Mouse (Mus musculus) hindbrain, embryonic 10.5 days (tissue): ENCODE results near the gene Prkar1a. TPM values are rescaled to one million over a fixed set of nuclear protein-coding genes. Genes with fewer than 3 reads are reported as not detected.
"Not testable (repeated sequence)": the region's sequence is repeated elsewhere in the genome, so short reads cannot be mapped to it uniquely, and the experiment has no call there.

Experiments used
- DNase-seq: peaks from one replicate; pipeline ENCODE4 v3.0.0-alpha.2; 2017; ENCODE audit warnings: low spot score
- H3K27ac ChIP-seq: fragments of 300-500 bp; sonication (generic); 2 replicates; pipeline ENCODE4 v1.5.1; 2016; ENCODE audit warnings: mild to moderate bottlenecking, moderate library complexity
- H3K27me3 ChIP-seq: fragments of 300-500 bp; sonication (generic); 2 replicates; pipeline ENCODE4 v1.6.1; 2016; ENCODE audit warnings: mild to moderate bottlenecking; ENCODE audit not compliant: poor library complexity, insufficient read depth, severe bottlenecking
- H3K36me3 ChIP-seq: fragments of 300-500 bp; sonication (generic); 2 replicates; pipeline ENCODE4 v1.6.1; 2016; ENCODE audit warnings: mild to moderate bottlenecking, moderate library complexity
- H3K4me1 ChIP-seq: fragments of 300-500 bp; sonication (generic); replicated peaks from 2 replicates; pipeline ENCODE4 v1.6.1; 2016; ENCODE audit warnings: mild to moderate bottlenecking
- H3K4me3 ChIP-seq: fragments of 300-500 bp; sonication (generic); 2 replicates; pipeline ENCODE4 v1.5.1; 2016; ENCODE audit warnings: mild to moderate bottlenecking, moderate library complexity
- H3K9me3 ChIP-seq: fragments of 300-500 bp; sonication (generic); 2 replicates; pipeline ENCODE4 v1.6.1; 2016; ENCODE audit warnings: mild to moderate bottlenecking, moderate library complexity
- WGBS: fragments of 180-500 bp; shearing (Covaris S2); methylation state at CpG from one replicate; pipeline ENCODE4 v1.1.7; 2016; 5-methylcytosine and 5-hydroxymethylcytosine counted together
- polyA plus RNA-seq: library from polyadenylated mRNA; unstranded; fragments of >200 nt; fragmentation: Nextera tagmentation; extraction: Ambion mirVana; gene quantifications from 2 replicates; pipeline ENCODE4 v1.2.1, GENCODE M21; 2016

Gene Prkar1a
- polyA plus RNA-seq, 1 experiment from 2014 or later: 331 TPM

DNA sequence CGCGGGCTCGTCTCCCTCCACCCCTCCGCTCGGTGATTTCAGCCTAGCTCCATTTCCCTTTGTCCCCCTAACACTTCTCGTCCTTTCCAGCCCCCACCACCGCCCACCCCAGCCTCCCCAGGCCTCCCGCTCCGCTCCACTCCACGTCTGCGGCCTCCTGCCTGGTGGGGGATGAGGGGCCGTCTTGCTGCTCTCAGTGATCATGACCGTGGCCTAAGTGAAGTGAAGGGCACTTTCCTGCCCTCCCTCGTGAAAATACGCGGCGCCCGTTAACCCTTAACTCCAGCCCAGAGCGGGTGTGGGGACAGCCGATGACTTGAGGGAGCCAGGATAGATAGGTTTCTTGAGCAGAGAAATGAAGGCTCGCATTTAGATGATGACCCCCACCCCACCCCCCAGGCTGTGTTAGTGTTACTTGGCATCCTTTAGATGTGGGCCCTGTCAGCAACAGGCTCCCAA, 2.4 kb downstream of the Prkar1a start:
- DNase-seq: peak; percentile 50
- WGBS: under 1% methylated on average over 21 of the region's 21 CpGs

DNA sequence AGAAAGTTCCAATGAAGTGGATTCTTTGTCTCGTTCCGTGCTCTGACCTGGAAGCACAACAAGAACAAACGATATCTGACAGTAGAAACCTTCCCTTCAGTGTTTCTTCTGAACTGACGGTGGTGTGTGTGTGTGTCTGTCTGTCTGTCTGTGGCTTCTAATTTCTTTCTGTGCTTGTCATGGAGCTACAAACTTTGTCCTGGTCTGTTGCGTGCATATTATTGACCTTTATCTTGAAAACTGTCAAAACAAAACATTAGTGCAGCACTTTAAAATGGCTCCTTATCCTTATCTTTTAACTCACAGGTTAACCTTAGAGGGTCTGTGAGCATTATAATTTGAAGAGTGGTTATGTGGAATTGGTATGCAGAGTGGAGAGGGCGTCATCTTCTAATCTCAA, 3.3 kb downstream of the Prkar1a start:
- peaks cover 44% of the 10 kb centered on the region for H3K4me1 ChIP-seq
- no peak for DNase-seq
- peak overlapping the region; percentile 99 for H3K4me3 ChIP-seq
- H3K27me3 ChIP-seq: peaks cover 9% of the 10 kb centered on the region; the same call in 1 of the 2 replicates
- no peaks in the 10 kb centered on the region for H3K9me3 ChIP-seq
- WGBS: 79% methylated on average over 6 of the region's 6 CpGs
- H3K36me3 ChIP-seq: peaks cover 43% of the 10 kb centered on the region
- 0 out of 2 replicates have a peak overlapping the region, but pooled peaks have one; percentile 99 for H3K27ac ChIP-seq

More for the DNA sequence above, 2.4 kb downstream of the Prkar1a start:
- Histone ChIP-seq H3K36me3 (peaks cover 34% of the 10 kb centered on the region), H3K27ac (peak overlapping the region; percentile 99), H3K27me3 (peaks cover 9% of the 10 kb centered on the region; the same call in 1 of the 2 replicates), H3K9me3 (no peaks in the 10 kb centered on the region), H3K4me1 (peaks cover 44% of the 10 kb centered on the region), H3K4me3 (peak overlapping the region; percentile 99)

DNA sequence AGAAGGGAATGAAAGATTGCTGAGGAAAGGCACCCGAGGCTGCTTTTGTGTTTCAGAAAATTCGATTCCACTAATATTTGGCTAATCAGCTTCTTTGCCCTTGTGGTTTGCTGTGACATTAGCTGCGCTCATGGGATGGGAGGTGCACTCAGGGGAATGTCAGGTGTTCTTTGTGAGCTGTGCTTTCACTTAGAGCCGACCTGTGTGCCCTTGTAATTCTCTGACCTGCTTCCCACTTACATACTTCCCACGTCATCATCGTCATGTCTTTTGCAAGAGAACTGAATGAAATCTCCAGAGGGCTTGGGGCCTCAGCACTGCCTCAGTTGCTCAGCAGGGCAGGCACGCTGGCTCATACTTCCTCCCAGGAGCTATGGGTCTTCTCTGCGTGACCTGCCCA, 4.0 kb downstream of the Prkar1a start:
- WGBS: 80% methylated on average over 8 of the region's 8 CpGs
- peak overlapping the region; percentile 99; the same call in 1 of the 2 replicates for H3K4me3 ChIP-seq

DNA sequence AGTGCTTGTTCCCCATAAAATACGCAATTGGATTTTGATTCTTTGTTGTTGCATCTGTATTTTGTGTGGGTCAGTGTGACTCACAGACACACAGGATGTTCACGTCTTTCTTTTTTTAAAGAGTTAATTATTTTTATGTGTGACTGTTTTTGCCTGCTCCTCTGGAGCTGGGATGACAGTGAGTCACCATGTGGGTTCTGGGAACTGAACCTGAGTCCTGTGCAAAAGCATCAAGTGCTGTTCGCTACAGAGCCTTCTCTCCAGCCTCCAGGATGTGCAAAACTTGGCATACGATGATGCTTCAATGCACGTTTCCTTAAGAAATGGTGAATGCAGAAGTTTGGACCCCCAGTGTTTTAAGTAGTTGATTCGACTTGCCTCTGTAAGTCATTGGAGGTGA, 5.4 kb downstream of the Prkar1a start:
- H3K27ac ChIP-seq: no peak overlapping the region
- H3K36me3 ChIP-seq: peaks cover 62% of the 10 kb centered on the region
- WGBS: 92% methylated on average over 6 of the region's 6 CpGs
- no peaks in the 10 kb centered on the region for H3K27me3 ChIP-seq
- no peak overlapping the region for H3K4me3 ChIP-seq
- no peaks in the 10 kb centered on the region for H3K9me3 ChIP-seq
- H3K4me1 ChIP-seq: peaks cover 32% of the 10 kb centered on the region
- no peak for DNase-seq

More for the DNA sequence above, 4.0 kb downstream of the Prkar1a start:
- Histone ChIP-seq H3K27me3 (peaks cover 9% of the 10 kb centered on the region; the same call in 1 of the 2 replicates), H3K9me3 (no peaks in the 10 kb centered on the region), H3K27ac (0 out of 2 replicates have a peak overlapping the region, but pooled peaks have one; percentile 9), H3K36me3 (peaks cover 49% of the 10 kb centered on the region), H3K4me1 (peaks cover 44% of the 10 kb centered on the region)
- no peak for DNase-seq

DNA sequence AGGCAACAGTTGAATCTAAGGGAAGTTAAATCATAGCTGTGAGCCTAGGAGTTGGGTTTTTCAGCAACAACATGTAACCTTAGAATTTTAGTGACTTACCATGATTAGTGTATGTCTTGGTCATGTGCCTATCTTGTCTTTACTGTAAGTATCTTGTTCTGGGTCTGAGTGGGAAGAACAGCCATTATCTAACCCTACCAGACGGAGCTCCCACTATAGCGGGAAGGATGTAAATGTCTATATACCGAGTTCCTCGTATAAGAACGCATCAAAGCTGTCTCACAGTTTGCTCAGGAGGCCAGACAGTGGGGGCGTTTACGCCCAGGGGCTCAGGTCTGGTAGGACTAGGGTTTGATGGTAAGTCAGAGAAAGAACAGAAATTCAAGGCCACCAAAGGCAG, 7.0 kb downstream of the Prkar1a start:
- no peak for DNase-seq
- H3K27me3 ChIP-seq: no peaks in the 10 kb centered on the region
- H3K9me3 ChIP-seq: no peaks in the 10 kb centered on the region
- no peak overlapping the region for H3K27ac ChIP-seq
- 90% methylated on average over 7 of the region's 7 CpGs for WGBS
- no peak overlapping the region for H3K4me3 ChIP-seq
- H3K4me1 ChIP-seq: peaks cover 24% of the 10 kb centered on the region
- H3K36me3 ChIP-seq: peaks cover 78% of the 10 kb centered on the region

DNA sequence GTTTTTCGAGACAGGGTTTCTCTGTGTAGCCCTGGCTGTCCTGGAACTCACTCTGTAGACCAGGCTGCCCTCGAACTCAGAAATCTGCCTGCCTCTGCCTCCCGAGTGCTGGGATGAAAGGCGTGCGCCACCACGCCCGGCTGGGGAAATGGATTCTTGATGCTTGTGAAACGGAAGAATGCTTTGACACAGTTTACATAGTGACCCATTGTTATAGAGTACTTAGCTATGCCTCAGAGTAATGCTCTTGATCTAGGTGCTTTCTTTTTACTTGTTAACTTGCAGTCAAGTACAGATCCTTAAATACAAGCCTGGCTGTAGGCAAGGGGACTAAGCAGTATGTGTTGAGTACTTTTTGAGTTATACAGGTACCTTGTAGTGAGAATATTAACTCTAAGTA, 11.3 kb downstream of the Prkar1a start:
- H3K27me3 ChIP-seq, H3K9me3 ChIP-seq, H3K4me1 ChIP-seq, H3K4me3 ChIP-seq, DNase-seq, H3K27ac ChIP-seq: not testable (repeated sequence)
- WGBS: 89% methylated on average over 8 of the region's 8 CpGs
- peaks cover 98% of the 10 kb centered on the region for H3K36me3 ChIP-seq

DNA sequence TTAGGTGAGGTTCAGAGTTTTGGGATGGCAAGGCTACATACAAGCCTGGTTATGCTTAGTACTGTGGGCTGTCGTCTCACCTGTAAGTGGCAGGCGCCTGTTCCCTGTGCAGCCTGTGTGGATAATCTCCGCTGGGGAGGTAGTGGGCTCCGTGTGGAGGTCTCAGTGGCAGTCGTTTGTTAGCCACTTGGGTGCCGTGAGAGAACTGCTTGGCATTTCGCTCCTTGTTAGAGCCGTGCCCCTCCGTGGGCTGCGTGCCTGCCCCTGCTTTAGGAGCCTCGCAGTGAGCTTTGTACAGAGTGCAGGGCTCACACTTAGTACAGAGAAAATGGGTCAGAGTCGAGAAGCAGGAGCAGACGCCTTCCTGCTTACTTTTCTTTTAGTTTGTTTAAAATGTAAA, 15.1 kb downstream of the Prkar1a start:
- H3K4me3 ChIP-seq: no peak overlapping the region
- WGBS: 93% methylated on average over 13 of the region's 13 CpGs
- H3K27me3 ChIP-seq: no peaks in the 10 kb centered on the region
- no peaks in the 10 kb centered on the region for H3K4me1 ChIP-seq
- H3K27ac ChIP-seq: no peak overlapping the region
- peaks cover 97% of the 10 kb centered on the region for H3K36me3 ChIP-seq
- H3K9me3 ChIP-seq: no peaks in the 10 kb centered on the region
- no peak for DNase-seq

DNA sequence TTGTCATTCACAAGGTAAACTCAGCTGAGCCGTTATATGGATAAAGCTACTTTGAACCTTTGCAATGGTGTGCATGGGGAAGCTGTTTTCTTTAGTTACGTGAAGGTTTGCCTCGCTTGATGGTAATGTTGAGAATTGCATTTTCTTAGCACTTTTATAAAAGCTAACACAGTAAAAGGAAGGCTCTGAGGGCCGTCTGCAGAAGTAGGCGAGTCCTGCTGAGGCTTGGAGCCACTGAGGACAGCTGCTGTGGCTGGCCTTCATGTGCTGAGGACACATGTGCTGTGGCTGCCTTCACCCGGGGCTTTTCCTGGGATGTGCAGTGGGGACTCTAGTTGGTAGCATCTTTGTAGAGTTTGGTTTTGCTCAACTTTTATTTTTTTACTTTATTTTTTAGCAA, 16.2 kb downstream of the Prkar1a start:
- H3K9me3 ChIP-seq: no peaks in the 10 kb centered on the region
- peaks cover 97% of the 10 kb centered on the region for H3K36me3 ChIP-seq
- no peaks in the 10 kb centered on the region for H3K27me3 ChIP-seq
- 85% methylated on average over 6 of the region's 6 CpGs for WGBS
- H3K4me1 ChIP-seq: no peaks in the 10 kb centered on the region
- H3K27ac ChIP-seq: no peak overlapping the region
- no peak overlapping the region for H3K4me3 ChIP-seq
- no peak for DNase-seq

DNA sequence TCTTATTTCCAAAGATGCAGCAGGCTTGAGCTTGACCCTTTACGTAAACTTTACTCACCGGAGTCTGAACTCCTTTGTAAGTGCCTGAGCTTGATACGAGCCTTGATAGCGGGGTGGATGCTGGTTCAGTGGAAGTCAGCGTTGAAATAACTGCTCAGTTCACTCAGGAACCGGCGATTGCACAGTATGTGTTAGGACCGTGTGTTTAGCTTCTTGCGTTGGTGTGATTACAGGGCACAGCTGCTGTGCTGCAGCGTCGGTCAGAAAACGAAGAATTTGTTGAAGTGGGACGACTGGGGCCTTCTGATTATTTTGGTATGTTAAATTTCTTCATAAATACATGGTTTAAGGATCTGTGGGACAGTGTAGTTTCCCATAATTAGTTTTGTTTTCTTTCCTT, 17.2 kb downstream of the Prkar1a start:
- no peaks in the 10 kb centered on the region for H3K4me1 ChIP-seq
- WGBS: 95% methylated on average over 13 of the region's 13 CpGs
- no peak overlapping the region for H3K27ac ChIP-seq
- DNase-seq: no peak
- no peak overlapping the region for H3K4me3 ChIP-seq
- H3K27me3 ChIP-seq: no peaks in the 10 kb centered on the region
- peaks cover 92% of the 10 kb centered on the region for H3K36me3 ChIP-seq
- H3K9me3 ChIP-seq: no peaks in the 10 kb centered on the region

DNA sequence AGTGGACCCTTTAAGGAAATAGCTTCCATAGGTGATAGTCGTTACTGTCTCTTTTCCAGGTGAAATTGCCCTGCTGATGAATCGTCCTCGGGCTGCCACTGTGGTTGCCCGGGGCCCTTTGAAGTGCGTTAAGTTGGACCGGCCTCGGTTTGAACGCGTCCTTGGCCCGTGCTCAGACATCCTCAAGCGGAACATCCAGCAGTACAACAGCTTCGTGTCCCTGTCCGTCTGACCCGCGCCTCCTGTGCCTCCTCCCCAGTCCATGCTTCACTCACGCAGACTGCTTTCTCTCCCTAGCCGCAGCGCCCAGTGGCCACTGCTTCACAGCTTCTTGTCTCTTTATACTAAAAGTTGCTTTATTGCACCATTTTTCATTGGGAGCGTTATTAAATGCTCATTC, 18.2 kb downstream of the Prkar1a start:
- no peaks in the 10 kb centered on the region for H3K9me3 ChIP-seq
- DNase-seq: no peak
- H3K27me3 ChIP-seq: no peaks in the 10 kb centered on the region
- no peaks in the 10 kb centered on the region for H3K4me1 ChIP-seq
- peaks cover 82% of the 10 kb centered on the region for H3K36me3 ChIP-seq
- 92% methylated on average over 19 of the region's 19 CpGs for WGBS
- no peak overlapping the region for H3K4me3 ChIP-seq
- H3K27ac ChIP-seq: no peak overlapping the region

DNA sequence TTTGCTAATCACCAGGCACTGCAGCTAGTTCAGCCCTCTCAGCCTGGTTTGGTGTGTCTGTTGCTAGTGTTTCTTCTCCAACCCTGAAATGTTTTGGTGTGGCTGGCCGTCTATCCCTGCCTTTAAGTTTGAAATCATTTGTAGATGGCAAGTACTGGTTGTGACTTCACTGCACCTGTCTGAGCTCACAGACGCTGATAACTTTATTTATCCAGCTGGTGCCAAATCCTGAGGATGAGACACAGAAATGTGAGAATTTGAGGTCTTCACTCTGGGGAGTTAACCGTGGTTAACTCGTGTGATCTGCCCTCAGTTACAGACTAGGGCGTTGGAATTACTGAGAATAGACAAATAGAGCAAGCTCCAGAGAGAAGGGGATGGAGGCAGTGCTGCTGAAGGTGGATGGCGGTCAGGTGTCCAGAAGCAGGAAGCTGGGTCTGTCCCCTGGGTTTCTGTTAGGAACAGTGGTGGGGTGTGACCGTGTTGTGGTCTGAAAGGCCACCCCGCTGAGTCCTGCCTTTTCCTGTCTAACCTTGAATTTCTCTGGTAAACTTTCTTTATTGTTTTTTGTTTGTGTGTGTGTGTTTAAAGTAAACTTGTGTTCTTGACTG, 19.0 kb downstream of the Prkar1a start:
- DNase-seq: no peak
- Histone ChIP-seq H3K27ac (no peak overlapping the region), H3K4me3 (no peak overlapping the region), H3K27me3 (no peaks in the 10 kb centered on the region), H3K4me1 (no peaks in the 10 kb centered on the region), H3K36me3 (peaks cover 74% of the 10 kb centered on the region), H3K9me3 (no peaks in the 10 kb centered on the region)
- WGBS: 89% methylated on average over 8 of the region's 8 CpGs

DNA sequence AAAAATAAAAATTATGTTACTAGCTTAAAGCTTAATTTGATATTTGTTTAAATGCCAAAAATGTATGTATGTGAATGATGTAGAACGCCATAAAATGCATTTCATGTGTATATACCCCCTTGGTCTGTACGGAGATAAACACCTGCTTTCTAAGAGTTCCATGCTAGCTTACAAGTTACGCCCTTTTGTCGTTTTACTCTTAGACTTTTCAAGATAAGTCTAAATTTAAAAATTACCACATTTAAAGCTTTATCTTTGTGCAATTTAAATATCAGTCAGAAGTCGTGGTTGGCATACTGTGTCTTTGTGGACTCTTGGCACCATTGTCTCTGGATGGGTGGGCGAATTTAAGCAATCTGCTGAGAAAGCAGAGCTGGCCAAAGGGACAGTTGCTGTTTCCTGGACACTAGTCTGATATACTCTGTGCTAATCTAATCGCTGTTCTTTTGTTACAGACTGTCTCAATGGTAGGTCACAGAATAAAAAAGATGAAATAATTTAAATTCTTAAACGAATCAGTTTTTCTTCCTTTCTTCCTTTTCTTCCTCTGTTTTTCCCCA, 20.0 kb downstream of the Prkar1a start:
- WGBS: 93% methylated on average over 8 of the region's 8 CpGs
- no peaks in the 10 kb centered on the region for H3K9me3 ChIP-seq
- H3K27ac ChIP-seq: no peak overlapping the region
- H3K36me3 ChIP-seq: peaks cover 64% of the 10 kb centered on the region
- H3K4me1 ChIP-seq: no peaks in the 10 kb centered on the region
- H3K27me3 ChIP-seq: no peaks in the 10 kb centered on the region
- H3K4me3 ChIP-seq: no peak overlapping the region
- DNase-seq: no peak

DNA sequence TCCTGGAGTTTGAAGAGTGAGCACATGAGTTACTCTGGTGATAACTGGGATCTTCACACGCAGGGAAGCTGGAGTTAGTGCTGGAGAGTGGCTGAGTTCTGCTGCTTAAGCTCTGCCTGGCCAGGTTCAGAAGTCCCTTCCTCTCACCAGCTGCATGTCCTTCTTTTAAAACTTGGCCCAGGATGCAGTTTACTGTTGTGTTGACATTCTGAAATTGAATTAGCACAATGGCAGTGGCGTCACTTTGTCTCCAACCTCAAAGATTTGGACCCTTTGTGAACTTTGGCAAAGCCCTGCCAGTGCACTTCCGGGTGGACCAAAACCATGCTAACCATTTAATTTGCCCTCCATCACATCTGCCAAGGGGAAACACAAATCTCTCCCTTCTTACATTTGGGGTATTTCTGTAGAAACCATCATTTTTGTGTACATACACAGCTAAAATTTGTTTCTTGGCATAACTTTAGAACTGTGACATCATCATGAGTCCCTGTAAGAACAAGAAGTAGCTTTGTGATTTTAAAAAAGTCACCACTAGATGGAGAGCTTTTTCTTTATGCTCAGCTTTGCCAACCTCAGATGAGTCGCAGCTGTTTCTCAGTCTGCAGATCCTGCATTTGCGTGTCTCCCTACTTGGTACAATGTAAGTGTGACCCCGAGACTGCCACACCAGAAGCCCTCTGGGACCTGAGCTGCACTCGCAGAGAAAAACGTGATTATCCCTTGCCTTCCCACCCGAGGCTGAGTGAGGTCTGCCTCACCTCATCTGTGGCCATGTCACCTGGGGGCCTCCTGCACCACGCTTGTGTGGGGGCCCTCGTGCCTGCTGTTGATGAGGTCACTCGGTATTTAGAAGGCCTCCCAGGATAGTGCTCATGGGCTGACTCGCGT, 21.1 kb downstream of the Prkar1a start:
- peak; percentile 11 for DNase-seq
- Histone ChIP-seq H3K4me3 (no peak overlapping the region), H3K27me3 (no peaks in the 10 kb centered on the region), H3K36me3 (peaks cover 53% of the 10 kb centered on the region), H3K4me1 (no peaks in the 10 kb centered on the region), H3K9me3 (no peaks in the 10 kb centered on the region), H3K27ac (no peak overlapping the region)
- 68% methylated on average over 14 of the region's 14 CpGs for WGBS
